Mouse (Mus musculus) small intestine, adult 2 months (tissue): ENCODE results near the gene Raf1.
"Not testable (repeated sequence)": the region's sequence is repeated elsewhere in the genome, so short reads cannot be mapped to it uniquely, and the experiment has no call there.

Experiments used
- CTCF ChIP-seq: fragments of 200-500 bp; IDR thresholded peaks from 2 replicates; pipeline ENCODE4 v1.5.1; 2012; ENCODE audit warnings: low read depth, mild to moderate bottlenecking, control low read depth, inconsistent platforms, low read length, moderate library complexity, mixed read lengths; ENCODE audit not compliant: insufficient replicate concordance, insufficient read length; ENCODE audit errors: extremely low read depth
- POLR2A ChIP-seq: fragments of 200-500 bp; IDR thresholded peaks from 2 replicates; pipeline ENCODE4 v1.6.1; 2012; ENCODE audit warnings: low read depth, mild to moderate bottlenecking, control low read depth, inconsistent platforms, low read length, moderate library complexity

- not testable (repeated sequence) for TF ChIP-seq CTCF, POLR2A
Measured at GRCm38 (mm10) chr6:115638188-115638587, 38.2 kb downstream of the Raf1 start.
